Mouse (Mus musculus) intestine, postnatal 0 days (tissue): ENCODE results near the gene Ubxn1. TPM values are rescaled to one million over a fixed set of nuclear protein-coding genes. Genes with fewer than 3 reads are reported as not detected.
"Not testable (repeated sequence)": the region's sequence is repeated elsewhere in the genome, so short reads cannot be mapped to it uniquely, and the experiment has no call there.

Experiments
- ATAC-seq: fragments of 200-750 bp; cut with Nextera tagmentation; 2 replicates; pipeline ENCODE4 v1.8.0; 2017; ENCODE audit warnings: mild to moderate bottlenecking, moderate TSS enrichment, moderate library complexity
- H3K27ac ChIP-seq: fragments of 300-500 bp; sonication (generic); 2 replicates; pipeline ENCODE4 v1.5.1; 2014; ENCODE audit warnings: mild to moderate bottlenecking, low read depth, low read length, moderate library complexity
- H3K27me3 ChIP-seq: fragments of 300-500 bp; sonication (generic); replicated peaks from 2 replicates; pipeline ENCODE4 v1.6.1; 2014; ENCODE audit warnings: low read length, mixed read lengths; ENCODE audit not compliant: control insufficient read depth, insufficient read depth
- H3K36me3 ChIP-seq: fragments of 300-500 bp; sonication (generic); 2 replicates; pipeline ENCODE4 v1.6.1; 2014; ENCODE audit warnings: mild to moderate bottlenecking, moderate library complexity; ENCODE audit not compliant: control insufficient read depth, insufficient read depth
- H3K4me1 ChIP-seq: fragments of 300-500 bp; sonication (generic); replicated peaks from 2 replicates; pipeline ENCODE4 v1.6.1; 2014; ENCODE audit warnings: antibody characterized with exemption, low read length, mixed read lengths; ENCODE audit not compliant: control insufficient read depth, insufficient read depth
- H3K4me2 ChIP-seq: fragments of 300-500 bp; sonication (generic); replicated peaks from 2 replicates; pipeline ENCODE4 v1.6.1; 2014; ENCODE audit warnings: low read depth, mild to moderate bottlenecking, moderate library complexity
- H3K4me3 ChIP-seq: fragments of 300-500 bp; sonication (generic); 2 replicates; pipeline ENCODE4 v1.5.1; 2014; ENCODE audit warnings: low read depth, low read length
- H3K9ac ChIP-seq: fragments of 300-500 bp; sonication (generic); 2 replicates; pipeline ENCODE4 v1.6.1; 2014; ENCODE audit warnings: mild to moderate bottlenecking, low read depth, low read length
- H3K9me3 ChIP-seq: fragments of 300-500 bp; sonication (generic); 2 replicates; pipeline ENCODE4 v1.6.1; 2016; ENCODE audit warnings: mixed run types; ENCODE audit not compliant: control insufficient read depth
- CTCF ChIP-seq: sonication (generic); IDR thresholded peaks from 2 replicates; pipeline ENCODE4 v1.5.1; 2016; ENCODE audit warnings: low read depth, mild to moderate bottlenecking, control low read depth, antibody characterized with exemption, moderate library complexity
- WGBS: fragments of 180-500 bp; shearing (Covaris S2); extraction: QIAGEN DNeasy Blood & Tissue Kit; methylation state at CpG from one replicate; pipeline ENCODE4 v1.1.7; 2014; 5-methylcytosine and 5-hydroxymethylcytosine counted together
- polyA plus RNA-seq: library from polyadenylated mRNA; unstranded; fragments of >200 nt; fragmentation: Nextera tagmentation; extraction: Ambion mirVana; gene quantifications from 2 replicates; pipeline ENCODE4 v1.2.1, GENCODE M21; 2015

Ubxn1 gene
- 170 and 180 TPM in 2 replicates for polyA plus RNA-seq

- peak within 1 kb of the TSS; percentile 86 for H3K4me2 ChIP-seq
- H3K4me1 ChIP-seq = 0 out of 2 replicates have a peak, but pooled peaks cover 3% of the 10 kb centered on the region
- H3K4me3 ChIP-seq = peak within 1 kb of the TSS; percentile 80
- peak within 1 kb of the TSS; percentile 89 for H3K9ac ChIP-seq
- peak within 1 kb of the TSS; percentile 87 for H3K27ac ChIP-seq
- H3K27me3 ChIP-seq = no peaks in the 10 kb centered on the region
- no peaks in the 10 kb centered on the region for H3K9me3 ChIP-seq
- TF ChIP-seq CTCF = no peak
- under 1% methylated on average over 59 of the region's 59 CpGs for WGBS
- peak; percentile 96 for ATAC-seq
- H3K36me3 ChIP-seq = peaks cover 32% of the 10 kb centered on the region
Measured at GRCm38 (mm10) chr19:8871267-8872186, at the start of gene Ubxn1. Gene Ubxn1 (plus strand): TSS chr19:8871496.

- 56% methylated on average over 8 of the region's 8 CpGs for WGBS
- Histone ChIP-seq H3K27ac (no peak overlapping the region), H3K4me1 (peaks cover 5% of the 10 kb centered on the region; the same call in 1 of the 2 replicates), H3K36me3 (peaks cover 43% of the 10 kb centered on the region), H3K4me2 (peak overlapping the region; percentile 80), H3K9me3 (no peaks in the 10 kb centered on the region), H3K27me3 (no peaks in the 10 kb centered on the region), H3K9ac (no peak overlapping the region), H3K4me3 (peak overlapping the region; percentile 97; the same call in 1 of the 2 replicates)
- no peak for ATAC-seq
- no peak for TF ChIP-seq CTCF
Measured at GRCm38 (mm10) chr19:8822696-8823095, 48.6 kb upstream of the Ubxn1 start.

- WGBS = 86% methylated on average over 8 of the region's 8 CpGs
- TF ChIP-seq CTCF = no peak
- H3K9me3 ChIP-seq = no peaks in the 10 kb centered on the region
- H3K27ac ChIP-seq = no peak within 1 kb of the TSS
- H3K27me3 ChIP-seq = no peaks in the 10 kb centered on the region
- no peak within 1 kb of the TSS for H3K4me2 ChIP-seq
- peaks cover 88% of the 10 kb centered on the region for H3K36me3 ChIP-seq
- H3K4me1 ChIP-seq = no peaks in the 10 kb centered on the region
- no peak within 1 kb of the TSS for H3K4me3 ChIP-seq
- no peak for ATAC-seq
- H3K9ac ChIP-seq = no peak within 1 kb of the TSS
Measured at GRCm38 (mm10) chr19:8829660-8830059, 41.6 kb upstream of the Ubxn1 start, which contains the start of gene AC129217.1. Gene AC129217.1 (plus strand): TSS chr19:8829773.

GRCm38 (mm10) chr19:8830664-8831063 lies 40.6 kb upstream of the Ubxn1 start:
- Histone ChIP-seq H3K4me2 (no peak overlapping the region), H3K27ac (no peak overlapping the region), H3K9me3 (no peaks in the 10 kb centered on the region), H3K4me3 (no peak overlapping the region), H3K4me1 (no peaks in the 10 kb centered on the region), H3K9ac (no peak overlapping the region), H3K36me3 (peaks cover 87% of the 10 kb centered on the region), H3K27me3 (no peaks in the 10 kb centered on the region)
- no peak for TF ChIP-seq CTCF
- no peak for ATAC-seq
- 87% methylated on average over 8 of the region's 8 CpGs for WGBS

- Histone ChIP-seq H3K9me3 (no peaks in the 10 kb centered on the region), H3K4me3 (no peak overlapping the region), H3K9ac (no peak overlapping the region), H3K36me3 (peaks cover 82% of the 10 kb centered on the region), H3K4me2 (no peak overlapping the region), H3K4me1 (no peaks in the 10 kb centered on the region), H3K27me3 (no peaks in the 10 kb centered on the region), H3K27ac (no peak overlapping the region)
- no peak for ATAC-seq
- TF ChIP-seq CTCF = no peak
- WGBS = 84% methylated on average over 11 of the region's 11 CpGs
Measured at GRCm38 (mm10) chr19:8831262-8831661, 40.0 kb upstream of the Ubxn1 start.

GRCm38 (mm10) chr19:8832971-8833370 lies 38.3 kb upstream of the Ubxn1 start:
- Histone ChIP-seq H3K36me3 (peaks cover 67% of the 10 kb centered on the region), H3K9ac (no peak overlapping the region), H3K4me1 (no peaks in the 10 kb centered on the region), H3K27me3 (no peaks in the 10 kb centered on the region), H3K27ac (no peak overlapping the region), H3K4me3 (no peak overlapping the region), H3K9me3 (no peaks in the 10 kb centered on the region), H3K4me2 (no peak overlapping the region)
- ATAC-seq = no peak
- 89% methylated on average over 4 of the region's 4 CpGs for WGBS
- no peak for TF ChIP-seq CTCF

GRCm38 (mm10) chr19:8836327-8836726 lies 35.0 kb upstream of the Ubxn1 start:
- not testable (repeated sequence) for H3K27ac ChIP-seq, H3K9ac ChIP-seq, H3K4me3 ChIP-seq, H3K4me2 ChIP-seq, H3K4me1 ChIP-seq, H3K9me3 ChIP-seq, ATAC-seq, H3K27me3 ChIP-seq
- peaks cover 34% of the 10 kb centered on the region for H3K36me3 ChIP-seq
- WGBS = 92% methylated on average over 10 of the region's 10 CpGs
